Mouse (Mus musculus) liver, embryonic 13.5 days (tissue): ENCODE results near the gene Ankrd44. TPM values are rescaled to one million over a fixed set of nuclear protein-coding genes. Genes with fewer than 3 reads are reported as not detected.

Experiments used
- ATAC-seq: fragments of 200-750 bp; cut with Nextera tagmentation; 2 replicates; pipeline ENCODE4 v1.8.0; 2017; ENCODE audit warnings: low read depth, mild to moderate bottlenecking, moderate number of reproducible peaks, moderate library complexity
- DNase-seq: peaks from one replicate; pipeline ENCODE4 v3.0.0; 2022
- H3K27ac ChIP-seq: fragments of 300-500 bp; sonication (generic); 2 replicates; pipeline ENCODE4 v1.5.1; 2015; ENCODE audit warnings: moderate library complexity, mild to moderate bottlenecking, inconsistent platforms
- H3K27me3 ChIP-seq: fragments of 300-500 bp; sonication (generic); 2 replicates; pipeline ENCODE4 v1.6.1; 2015; ENCODE audit warnings: mild to moderate bottlenecking, inconsistent platforms
- H3K36me3 ChIP-seq: fragments of 300-500 bp; sonication (generic); 2 replicates; pipeline ENCODE4 v1.6.1; 2015; ENCODE audit warnings: mild to moderate bottlenecking, inconsistent platforms
- H3K4me1 ChIP-seq: fragments of 300-500 bp; sonication (generic); replicated peaks from 2 replicates; pipeline ENCODE4 v1.6.1; 2015; ENCODE audit warnings: inconsistent platforms
- H3K4me2 ChIP-seq: fragments of 300-500 bp; sonication (generic); 2 replicates; pipeline ENCODE4 v1.6.1; 2015; ENCODE audit warnings: inconsistent platforms, mild to moderate bottlenecking, moderate library complexity
- H3K4me3 ChIP-seq: fragments of 300-500 bp; sonication (generic); replicated peaks from 2 replicates; pipeline ENCODE4 v1.5.1; 2015; ENCODE audit warnings: mild to moderate bottlenecking, inconsistent platforms
- H3K9ac ChIP-seq: fragments of 300-500 bp; sonication (generic); 2 replicates; pipeline ENCODE4 v1.6.1; 2015; ENCODE audit warnings: mild to moderate bottlenecking, inconsistent platforms
- H3K9me3 ChIP-seq: fragments of 300-500 bp; sonication (generic); replicated peaks from 2 replicates; pipeline ENCODE4 v1.6.1; 2016; ENCODE audit warnings: inconsistent platforms
- WGBS: fragments of 180-500 bp; shearing (Covaris S2); methylation state at CpG from one replicate; pipeline ENCODE4 v1.1.7; 2015; ENCODE audit not compliant: insufficient replicate concordance; 5-methylcytosine and 5-hydroxymethylcytosine counted together
- polyA plus RNA-seq: library from polyadenylated mRNA; unstranded; fragments of >200 nt; fragmentation: Nextera tagmentation; extraction: Ambion mirVana; gene quantifications from 2 replicates; pipeline ENCODE4 v1.2.1, GENCODE M21; 2015

Ankrd44 gene
- polyA plus RNA-seq, 1 experiment from 2014 or later, result 3.0 TPM

DNA sequence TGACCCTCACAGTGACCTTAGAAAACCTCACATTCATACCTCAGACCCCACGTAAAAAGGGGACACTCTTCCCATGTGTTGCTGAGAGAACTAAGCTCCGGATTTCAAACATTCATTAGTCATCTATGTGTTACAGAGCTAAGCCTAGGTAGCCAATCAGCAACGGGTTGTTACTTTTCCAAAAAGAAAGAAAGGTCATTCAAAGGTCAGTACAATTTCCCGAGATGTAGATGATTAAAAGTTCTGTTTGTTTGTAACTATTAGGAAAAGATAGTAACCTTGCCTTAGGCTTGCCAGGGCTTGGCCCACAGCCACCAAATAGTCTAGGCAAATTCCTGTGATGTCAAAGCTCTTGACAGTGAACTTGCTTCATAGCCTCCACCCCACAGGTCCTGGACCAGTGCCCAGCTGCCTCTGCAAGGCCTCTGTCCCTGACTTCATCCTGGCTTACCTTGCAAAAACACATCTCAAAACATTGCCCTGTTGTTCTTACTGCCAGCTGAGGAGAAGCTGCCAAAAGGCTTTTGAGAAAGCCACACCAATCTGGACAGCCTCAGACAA lies 99.7 kb downstream of the Ankrd44 start:
- no peak overlapping the region for H3K27ac ChIP-seq
- no peaks in the 10 kb centered on the region for H3K27me3 ChIP-seq
- no peak overlapping the region for H3K4me2 ChIP-seq
- no peak overlapping the region for H3K4me3 ChIP-seq
- no peaks in the 10 kb centered on the region for H3K36me3 ChIP-seq
- WGBS, result 59% methylated on average over 4 of the region's 4 CpGs
- H3K4me1 ChIP-seq, result peaks cover 24% of the 10 kb centered on the region
- H3K9me3 ChIP-seq, result no peaks in the 10 kb centered on the region
- DNase-seq, result no peak
- no peak overlapping the region for H3K9ac ChIP-seq
- 0 out of 2 replicates have a peak, but pooled peaks have one; percentile 34 for ATAC-seq

DNA sequence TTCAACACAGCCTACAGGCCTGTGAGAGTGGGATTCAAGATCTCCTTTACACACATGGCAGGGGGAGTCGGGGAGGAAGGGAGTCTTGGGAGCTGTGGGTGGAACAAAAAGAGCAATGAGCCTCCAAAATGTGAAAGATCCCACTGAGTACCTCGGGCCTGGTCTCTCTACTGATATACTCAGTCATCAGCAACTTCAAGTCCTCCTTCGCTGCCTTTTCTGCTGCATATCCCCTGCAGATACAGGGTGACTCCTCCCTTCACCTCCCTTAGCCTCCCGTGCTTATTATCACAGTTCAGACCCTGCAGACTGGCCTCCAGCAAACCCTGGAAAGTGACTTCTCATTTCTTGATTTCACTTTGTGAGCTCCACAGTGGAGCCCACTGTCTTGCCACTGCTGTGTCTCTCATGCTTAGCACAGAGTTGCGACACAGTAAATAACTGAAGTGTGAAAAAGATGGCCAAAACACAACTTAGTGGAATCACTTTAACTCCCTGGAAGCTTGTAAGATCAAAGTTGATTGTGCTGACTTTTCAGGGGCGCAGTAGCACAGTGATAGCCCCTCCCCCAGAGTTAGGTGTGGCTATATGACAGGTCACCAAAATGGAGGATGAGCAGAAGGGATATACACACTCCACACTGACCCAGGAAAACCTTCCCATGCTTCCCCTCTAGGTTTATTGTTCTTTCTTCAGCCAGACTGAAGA lies 100.3 kb downstream of the Ankrd44 start:
- Histone ChIP-seq H3K27me3 (no peaks in the 10 kb centered on the region), H3K27ac (no peak overlapping the region), H3K36me3 (no peaks in the 10 kb centered on the region), H3K4me2 (no peak overlapping the region), H3K9me3 (no peaks in the 10 kb centered on the region), H3K4me3 (no peak overlapping the region), H3K4me1 (peaks cover 24% of the 10 kb centered on the region), H3K9ac (no peak overlapping the region)
- DNase-seq (no peak), ATAC-seq (no peak)
- WGBS, result 48% methylated on average over 6 of the region's 6 CpGs

DNA sequence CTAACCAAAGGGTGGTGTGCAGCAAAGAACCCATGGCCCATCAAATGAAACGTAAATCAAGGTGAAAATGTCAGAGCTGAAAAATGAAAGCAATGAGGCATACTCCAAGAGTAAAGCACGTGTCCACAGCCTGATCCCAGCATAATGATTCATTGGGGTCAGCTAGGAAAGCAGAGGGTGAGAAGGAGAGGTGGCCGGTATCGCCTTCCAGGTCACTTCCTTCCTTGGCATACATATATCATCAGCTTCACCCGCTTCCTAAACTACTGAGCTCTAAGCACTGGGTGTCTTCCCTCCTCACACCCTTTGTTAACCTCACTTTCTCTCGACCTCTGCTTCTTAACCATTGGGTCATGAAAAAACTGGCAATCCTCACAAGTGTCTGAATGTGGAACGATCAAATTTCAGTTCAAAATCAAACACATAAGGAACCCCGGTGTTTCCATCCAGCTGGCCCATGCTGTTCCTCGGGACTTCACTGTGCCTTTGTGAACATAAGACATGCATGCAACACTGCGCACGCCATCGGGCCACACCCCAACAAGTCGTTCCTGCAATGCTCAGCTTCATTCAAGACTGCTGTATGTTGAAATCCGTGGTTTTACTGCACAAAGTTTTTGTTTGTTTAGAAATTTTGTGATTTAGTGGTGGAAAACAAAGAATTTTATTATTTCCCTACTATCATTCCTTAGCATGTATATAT lies 101.9 kb downstream of the Ankrd44 start:
- Histone ChIP-seq H3K27ac (no peak overlapping the region), H3K4me2 (no peak overlapping the region), H3K4me3 (no peak overlapping the region), H3K36me3 (no peaks in the 10 kb centered on the region), H3K27me3 (no peaks in the 10 kb centered on the region), H3K9me3 (no peaks in the 10 kb centered on the region), H3K9ac (no peak overlapping the region), H3K4me1 (peaks cover 21% of the 10 kb centered on the region)
- no peak for DNase-seq
- WGBS, result 69% methylated on average over 14 of the region's 14 CpGs
- ATAC-seq, result no peak

DNA sequence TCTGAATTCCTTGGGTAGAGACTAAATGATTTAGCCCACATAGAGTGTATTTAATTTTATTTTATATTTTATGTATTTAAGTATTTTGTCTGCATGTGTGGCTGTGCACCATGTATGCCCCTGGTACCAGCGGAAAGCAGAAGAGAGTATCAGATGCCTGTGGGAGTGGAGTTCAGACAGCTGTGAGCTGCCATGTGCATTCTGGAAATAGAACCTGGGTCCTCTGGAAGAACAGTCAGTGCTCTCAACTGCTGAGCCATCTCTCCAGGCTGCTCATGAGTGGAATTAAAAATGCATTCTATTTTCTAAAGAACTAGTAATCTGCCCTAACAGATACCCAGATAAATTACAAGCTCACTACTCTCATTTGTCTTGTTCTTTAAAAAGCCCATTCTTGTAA lies 104.4 kb downstream of the Ankrd44 start:
- ATAC-seq (no peak), DNase-seq (no peak)
- 63% methylated on average over 1 of the region's 1 CpGs for WGBS
- H3K9ac ChIP-seq, result no peak overlapping the region
- peaks cover 14% of the 10 kb centered on the region for H3K4me1 ChIP-seq
- H3K4me3 ChIP-seq, result no peak overlapping the region
- no peak overlapping the region for H3K4me2 ChIP-seq
- H3K27ac ChIP-seq, result no peak overlapping the region
- no peaks in the 10 kb centered on the region for H3K27me3 ChIP-seq
- no peaks in the 10 kb centered on the region for H3K9me3 ChIP-seq
- no peaks in the 10 kb centered on the region for H3K36me3 ChIP-seq

DNA sequence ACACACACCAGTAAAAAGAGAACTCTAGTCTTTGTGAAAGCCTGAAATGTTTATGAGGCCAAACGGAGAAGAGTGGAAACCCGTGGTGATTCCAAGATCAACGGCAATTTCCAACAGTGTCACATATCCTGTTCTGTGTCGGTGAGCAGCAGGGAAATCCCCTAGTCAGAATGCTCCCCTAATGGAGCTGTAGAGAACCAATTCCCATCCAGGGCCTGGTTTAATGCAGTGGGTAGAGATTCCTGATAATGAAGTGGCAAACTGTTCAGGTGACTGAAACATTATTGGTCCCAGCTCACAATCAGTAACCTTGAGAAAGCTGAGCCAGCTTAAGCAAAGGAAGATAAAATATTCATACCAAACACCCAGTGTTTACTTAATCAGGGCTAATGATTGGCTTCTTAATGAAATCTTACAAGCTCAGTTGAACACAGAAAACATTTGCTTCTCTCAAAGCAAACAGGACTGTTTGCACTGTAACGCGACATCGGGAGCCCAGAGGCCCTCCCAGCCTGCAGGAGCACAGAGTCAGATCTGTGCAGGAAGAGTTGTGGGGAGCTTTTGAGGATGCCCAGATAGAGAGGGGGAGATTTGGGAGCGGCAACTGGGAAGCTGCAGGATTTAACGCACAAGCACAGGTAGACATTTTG lies 110.9 kb downstream of the Ankrd44 start:
- H3K4me1 ChIP-seq, result peaks cover 3% of the 10 kb centered on the region
- WGBS, result 66% methylated on average over 9 of the region's 9 CpGs
- no peak overlapping the region for H3K4me2 ChIP-seq
- no peaks in the 10 kb centered on the region for H3K9me3 ChIP-seq
- H3K36me3 ChIP-seq, result no peaks in the 10 kb centered on the region
- H3K4me3 ChIP-seq, result no peak overlapping the region
- ATAC-seq, result peak; percentile 48; the same call in 1 of the 2 replicates
- no peak for DNase-seq
- H3K9ac ChIP-seq, result no peak overlapping the region
- H3K27me3 ChIP-seq, result no peaks in the 10 kb centered on the region
- no peak overlapping the region for H3K27ac ChIP-seq

DNA sequence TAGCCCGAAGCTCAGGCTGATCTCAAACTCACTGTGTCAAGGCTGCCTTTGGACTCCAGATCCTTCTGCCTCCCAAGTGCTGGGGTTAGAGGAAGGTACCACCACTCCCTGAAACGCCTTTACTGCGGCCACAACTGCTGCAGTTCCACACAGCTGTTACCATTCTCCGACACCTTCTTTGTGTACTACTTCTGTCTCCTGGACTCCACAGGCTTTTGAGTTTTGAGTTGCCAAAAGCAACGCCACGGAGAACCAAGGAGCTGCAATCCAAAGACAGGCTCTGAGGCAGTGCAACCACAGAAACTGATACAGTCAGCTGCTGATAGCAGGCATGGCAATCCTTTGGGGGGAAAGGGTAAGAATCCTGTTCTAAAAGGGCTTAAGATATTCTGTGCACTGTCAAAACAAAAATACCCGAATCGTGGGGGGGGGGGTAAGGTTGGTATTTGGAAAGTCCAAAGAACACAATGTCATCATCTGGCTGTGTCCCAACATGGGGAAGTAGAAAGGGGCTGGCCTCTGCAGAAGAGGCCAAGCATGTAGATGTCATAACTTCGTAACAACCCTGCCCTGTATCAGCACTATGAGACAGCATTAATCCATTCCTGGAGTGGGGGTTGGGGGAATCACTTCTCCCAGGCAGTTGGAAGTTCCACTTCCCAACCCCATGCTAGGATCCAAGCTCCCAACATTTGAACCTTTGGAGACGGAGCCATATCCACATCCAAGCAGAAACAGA lies 116.2 kb downstream of the Ankrd44 start:
- H3K9ac ChIP-seq, result no peak overlapping the region
- no peaks in the 10 kb centered on the region for H3K36me3 ChIP-seq
- ATAC-seq, result no peak
- H3K9me3 ChIP-seq, result no peaks in the 10 kb centered on the region
- WGBS, result 52% methylated on average over 10 of the region's 10 CpGs
- H3K4me3 ChIP-seq, result no peak overlapping the region
- peaks cover 10% of the 10 kb centered on the region for H3K4me1 ChIP-seq
- H3K27ac ChIP-seq, result no peak overlapping the region
- no peak overlapping the region for H3K4me2 ChIP-seq
- no peaks in the 10 kb centered on the region for H3K27me3 ChIP-seq
- no peak for DNase-seq

DNA sequence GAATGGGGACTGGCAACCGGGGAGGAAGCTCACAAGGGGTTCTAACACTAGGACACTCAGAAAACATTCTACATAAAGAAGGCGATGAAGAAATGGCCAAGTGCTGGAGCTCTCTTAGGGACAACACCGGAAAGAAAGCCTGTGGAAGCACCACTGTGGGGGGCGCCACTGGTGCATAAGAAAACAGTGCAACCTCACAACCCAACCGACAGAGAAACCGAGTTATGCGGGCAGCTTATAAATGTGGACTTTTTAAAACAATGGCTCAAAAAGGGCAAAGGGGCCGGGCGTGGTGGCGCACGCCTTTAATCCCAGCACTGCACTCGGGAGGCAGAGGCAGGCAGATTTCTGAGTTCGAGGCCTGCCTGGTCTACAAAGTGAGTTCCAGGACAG lies 117.1 kb downstream of the Ankrd44 start:
- H3K4me1 ChIP-seq, result peaks cover 10% of the 10 kb centered on the region
- H3K36me3 ChIP-seq, result no peaks in the 10 kb centered on the region
- H3K9me3 ChIP-seq, result no peaks in the 10 kb centered on the region
- no peak overlapping the region for H3K27ac ChIP-seq
- no peak overlapping the region for H3K4me2 ChIP-seq
- 79% methylated on average over 13 of the region's 13 CpGs for WGBS
- no peak overlapping the region for H3K4me3 ChIP-seq
- H3K27me3 ChIP-seq, result no peaks in the 10 kb centered on the region
- no peak overlapping the region for H3K9ac ChIP-seq
- no peak for ATAC-seq
- no peak for DNase-seq

DNA sequence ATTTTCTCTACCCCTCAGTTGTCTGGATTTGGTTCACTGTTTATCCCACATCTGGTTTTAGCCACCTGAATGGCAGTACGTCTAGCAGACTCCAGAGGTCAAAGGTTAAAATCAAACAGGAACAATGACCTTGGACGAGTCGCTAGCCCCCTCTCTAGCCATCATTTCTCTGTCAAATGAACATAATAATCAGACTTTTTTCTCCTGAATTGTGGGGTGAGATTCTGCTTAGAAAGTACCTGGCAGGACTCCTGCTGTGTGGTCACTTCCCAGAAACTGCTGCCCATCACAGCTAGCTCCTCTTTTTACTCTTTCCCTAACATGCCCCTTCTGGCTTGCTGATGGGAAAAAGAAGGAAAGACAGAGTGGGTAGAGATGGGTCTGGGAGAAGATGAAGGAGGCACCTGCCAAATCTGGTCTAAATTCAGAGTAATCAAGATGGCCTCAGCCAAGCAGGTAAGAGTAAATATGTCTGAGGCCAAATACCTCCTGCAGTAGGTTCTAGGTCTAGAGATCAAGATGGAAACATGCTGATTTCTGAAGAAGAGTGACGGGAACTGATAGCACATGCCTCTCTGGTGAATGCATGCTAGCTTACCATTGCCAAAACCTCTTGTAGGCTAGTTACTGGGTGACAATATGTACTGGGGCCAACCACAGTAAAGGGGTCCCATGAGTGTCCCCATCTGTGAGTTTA lies 117.6 kb downstream of the Ankrd44 start:
- no peak overlapping the region for H3K4me3 ChIP-seq
- no peak for ATAC-seq

DNA sequence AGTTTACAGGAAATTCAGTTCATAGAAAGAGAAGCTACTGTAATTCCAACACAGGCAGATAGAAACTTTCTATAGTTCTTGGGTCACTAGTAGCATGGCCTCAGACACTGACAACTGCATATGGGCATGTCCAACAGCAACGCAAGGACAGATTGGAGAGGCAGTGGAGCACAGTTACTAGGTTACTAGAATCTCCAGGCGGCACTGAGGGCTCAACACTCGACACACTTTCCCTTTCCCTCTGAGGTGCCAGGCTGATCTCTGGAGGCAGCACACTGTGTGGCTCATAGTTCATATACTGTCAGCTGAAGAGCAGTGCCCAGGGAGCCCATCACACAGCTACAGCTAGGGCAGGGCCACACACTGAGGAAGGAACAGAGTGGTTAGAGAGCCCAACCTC lies 118.4 kb downstream of the Ankrd44 start:
- Histone ChIP-seq H3K9me3 (no peaks in the 10 kb centered on the region), H3K27ac (no peak overlapping the region), H3K36me3 (no peaks in the 10 kb centered on the region), H3K9ac (no peak overlapping the region), H3K27me3 (no peaks in the 10 kb centered on the region), H3K4me1 (peaks cover 10% of the 10 kb centered on the region), H3K4me2 (no peak overlapping the region), H3K4me3 (no peak overlapping the region)
- DNase-seq (no peak), ATAC-seq (no peak)
- 73% methylated on average over 3 of the region's 3 CpGs for WGBS

More for the DNA sequence above, 117.6 kb downstream of the Ankrd44 start:
- 66% methylated on average over 4 of the region's 4 CpGs for WGBS
- Histone ChIP-seq H3K27ac (no peak overlapping the region), H3K36me3 (no peaks in the 10 kb centered on the region), H3K9me3 (no peaks in the 10 kb centered on the region), H3K9ac (no peak overlapping the region), H3K4me1 (peaks cover 10% of the 10 kb centered on the region), H3K27me3 (no peaks in the 10 kb centered on the region), H3K4me2 (no peak overlapping the region)
- no peak for DNase-seq

DNA sequence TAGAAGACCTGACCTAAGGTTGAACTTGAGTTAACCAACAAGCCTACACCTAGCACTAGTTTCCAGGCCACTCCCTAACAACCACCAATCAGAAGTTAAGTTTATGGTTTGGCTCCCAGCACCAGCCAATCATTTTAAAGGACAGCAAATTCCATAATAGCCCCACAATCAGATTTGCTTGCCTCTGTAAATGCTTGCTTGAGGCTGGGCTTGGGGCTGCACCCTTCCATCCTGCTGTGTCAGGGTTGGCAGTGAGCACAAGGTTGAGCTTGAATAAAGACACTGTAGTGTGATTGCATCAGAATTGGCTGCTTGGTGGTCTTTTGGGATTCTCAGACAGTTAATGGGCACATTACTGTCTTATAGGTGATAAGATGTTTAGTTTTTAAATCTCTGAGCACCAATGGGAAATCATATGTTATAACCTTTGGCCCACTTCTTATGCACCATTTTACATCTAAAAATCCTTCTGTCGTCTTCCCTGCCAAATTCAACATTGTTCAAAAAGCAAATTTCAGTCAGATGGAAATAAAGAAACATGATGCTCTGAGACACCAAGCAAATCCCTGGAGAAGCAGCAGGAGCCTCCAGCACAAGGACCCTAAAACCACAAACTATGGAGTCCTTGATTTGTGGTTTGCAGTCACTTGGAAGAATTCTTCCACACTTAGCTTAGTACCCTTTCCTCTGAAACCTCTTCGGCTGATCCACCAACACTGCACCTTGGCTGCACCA lies 119.9 kb downstream of the Ankrd44 start:
- Histone ChIP-seq H3K4me2 (no peak overlapping the region), H3K36me3 (no peaks in the 10 kb centered on the region), H3K4me3 (no peak overlapping the region), H3K27me3 (no peaks in the 10 kb centered on the region), H3K27ac (no peak overlapping the region), H3K9me3 (no peaks in the 10 kb centered on the region), H3K4me1 (peaks cover 10% of the 10 kb centered on the region), H3K9ac (no peak overlapping the region)
- no peak for DNase-seq
- no peak for ATAC-seq
- 58% methylated on average over 2 of the region's 2 CpGs for WGBS
